In genomic region chr5:110458936-110459335, GRCm38 (mm10) we compare ENCODE assay signal across 10 mouse cellular contexts. TPM values are rescaled to one million over a fixed set of nuclear protein-coding genes. Genes with fewer than 3 reads are reported as not detected.
DNase-seq lines count a peak whose midpoint lies in the region; ATAC-seq lines count a peak whose summit lies in the region.
"Had no signal": no experiment of that assay in that cellular context is flagged by ENCODE, and none has a peak within 500 bp of the region (broad histone marks: within the 10 kb centered on the region; RNA-seq: fewer than 3 reads in every experiment).

No protein-coding gene starts in this region.

- 57% methylated on average over 3 of the region's 3 CpGs for WGBS in hindbrain, embryonic 14.5 days

- H3K4me1 ChIP-seq in hindbrain, embryonic 14.5 days (replicated peaks; ENCODE audit: control insufficient read depth, insufficient read depth, low read length) = no peaks in the 10 kb centered on the region
- H3K4me1 ChIP-seq: lung, embryonic 15.5 days had no signal

- DNase-seq in cerebellum, postnatal 10 days = peak; percentile 57 to 62
- no peak for DNase-seq in cerebellum, adult 8-10 months
- DNase-seq in urinary bladder, postnatal 14 days (ENCODE audit: low spot score) = peak; percentile 43
- DNase-seq in urinary bladder, adult 2 months (ENCODE audit: low spot score) = no peak
- peak; percentile 27 to 78 for DNase-seq in left cerebral cortex, adult 8-10 months (ENCODE audit: low spot score in 2 of 2)
- DNase-seq in kidney, postnatal 4 days = no peak
- DNase-seq in hindbrain, embryonic 14.5 days (ENCODE audit: low spot score) = no peak
- DNase-seq: kidney, postnatal 36 days had no signal

- H3K4me2 ChIP-seq in hindbrain, embryonic 14.5 days (replicated peaks) = no peak overlapping the region
- H3K4me2 ChIP-seq: lung, embryonic 15.5 days had no signal

- H3K9ac ChIP-seq in hindbrain, embryonic 14.5 days = no peak overlapping the region
- H3K9ac ChIP-seq: lung, embryonic 15.5 days had no signal

- H3K9me3 ChIP-seq in hindbrain, embryonic 14.5 days (ENCODE audit: control insufficient read depth, low read length) = no peaks in the 10 kb centered on the region
- H3K9me3 ChIP-seq: lung, embryonic 15.5 days had no signal

- H3K27me3 ChIP-seq in hindbrain, embryonic 14.5 days (ENCODE audit: control insufficient read depth, insufficient read depth, low read length) = no peaks in the 10 kb centered on the region
- H3K27me3 ChIP-seq: lung, embryonic 15.5 days had no signal

- no peak overlapping the region for H3K4me3 ChIP-seq in hindbrain, embryonic 14.5 days (replicated peaks; ENCODE audit: low read length)
- H3K4me3 ChIP-seq: lung, embryonic 15.5 days had no signal

- no peak for ATAC-seq in erythroid progenitor cell, adult 5-6 weeks (replicated peaks; ENCODE audit: low FRiP score, poor library complexity, severe bottlenecking)
- ATAC-seq in hindbrain, embryonic 14.5 days (ENCODE audit: low FRiP score) = no peak

- no peaks in the 10 kb centered on the region for H3K36me3 ChIP-seq in hindbrain, embryonic 14.5 days (replicated peaks; ENCODE audit: control insufficient read depth, insufficient read depth)
- H3K36me3 ChIP-seq: lung, embryonic 15.5 days had no signal

- no peak overlapping the region for H3K27ac ChIP-seq in hindbrain, embryonic 14.5 days
- H3K27ac ChIP-seq: lung, embryonic 15.5 days had no signal

RNA-seq across cellular contexts. Expression of gene Fbrsl1, which starts 10.6 kb away (rescaled TPM):
- 22.1 and 36.4 TPM in 2 replicates for polyA plus RNA-seq in urinary bladder, adult 2 months (2012; rRNA removed)
- total RNA-seq in left cerebral cortex, adult 8-10 months (2022) = 10 to 100 TPM; 60.3 to 72.8 (median 66.9) TPM
- total RNA-seq in erythroid progenitor cell, adult 5-6 weeks (2015; ENCODE audit: low replicate concordance) = 12.6 and 32.4 TPM in 2 replicates
- total RNA-seq in erythroid progenitor cell, adult 5-6 weeks (2017; ENCODE audit: low replicate concordance) = 13.6 and 17.1 TPM in 2 replicates
- 23.8 and 24.8 TPM in 2 replicates for polyA plus RNA-seq in hindbrain, embryonic 14.5 days (2014; fragmentation: Nextera tagmentation; extraction: Ambion mirVana)

Comparison
In these comparisons a context has a peak if more than half of its experiments do, and no peak if none do; other contexts are left out.
1. DNase-seq: peak in cerebellum, postnatal 10 days (2 of 2), urinary bladder, postnatal 14 days (single experiment) and left cerebral cortex, adult 8-10 months (2 of 2); none in cerebellum, adult 8-10 months (single experiment), urinary bladder, adult 2 months (single experiment), kidney, postnatal 4 days (0 of 2) and hindbrain, embryonic 14.5 days (single experiment).